Mouse (Mus musculus) adrenal gland, postnatal 10 days (tissue): Measurements from ENCODE around the gene Glce. TPM values are rescaled to one million over a fixed set of nuclear protein-coding genes. Genes with fewer than 3 reads are reported as not detected.

ENCODE experiments used
- DNase-seq: peaks from one replicate; pipeline ENCODE4 v3.0.0; 2021; ENCODE audit warnings: mixed read lengths
- total RNA-seq, 2 experiments: library from RNA; stranded (reverse); gene quantifications; 2 replicates each; pipeline ENCODE4 v1.2.3; 2021

Gene Glce
- total RNA-seq, 2 experiments from 2014 or later, result 23.2 to 25.1 TPM

- no peak for DNase-seq
These were observed 1.0 kb upstream of the Glce start for GRCm38 (mm10) chr9:62123496-62123895.

GRCm38 (mm10) chr9:62121551-62122447 is 656 bp downstream of the Glce start:
- peak; percentile 43 for DNase-seq

- DNase-seq, result no peak
These were observed 3.7 kb downstream of the Glce start for GRCm38 (mm10) chr9:62118754-62119153.

- no peak for DNase-seq
These were observed 6.6 kb downstream of the Glce start for GRCm38 (mm10) chr9:62115826-62116225.

- no peak for DNase-seq
These were observed 25.9 kb downstream of the Glce start for GRCm38 (mm10) chr9:62096603-62097002.

GRCm38 (mm10) chr9:62091604-62092003 is 30.9 kb downstream of the Glce start:
- peak; percentile 62 for DNase-seq

- no peak for DNase-seq
These were observed 36.9 kb downstream of the Glce start for GRCm38 (mm10) chr9:62085548-62085947.

- peak; percentile 8 for DNase-seq
These were observed 37.6 kb downstream of the Glce start for GRCm38 (mm10) chr9:62084896-62085295.

GRCm38 (mm10) chr9:62082986-62083385 is 39.5 kb downstream of the Glce start:
- no peak for DNase-seq

- no peak for DNase-seq
These were observed 40.9 kb downstream of the Glce start for GRCm38 (mm10) chr9:62081542-62081941.

GRCm38 (mm10) chr9:62080028-62080760 is 42.3 kb downstream of the Glce start:
- no peak for DNase-seq

GRCm38 (mm10) chr9:62062234-62062633 is 60.2 kb downstream of the Glce start:
- DNase-seq, result no peak

GRCm38 (mm10) chr9:62060431-62060830 is 62.0 kb downstream of the Glce start:
- DNase-seq, result no peak

GRCm38 (mm10) chr9:62059941-62060340 is 62.5 kb downstream of the Glce start:
- peak; percentile 27 for DNase-seq

GRCm38 (mm10) chr9:62057881-62058506 is 64.5 kb downstream of the Glce start:
- no peak for DNase-seq

- no peak for DNase-seq
These were observed 66.2 kb downstream of the Glce start for GRCm38 (mm10) chr9:62056206-62056605.

GRCm38 (mm10) chr9:62050801-62051200 is 71.7 kb downstream of the Glce start:
- DNase-seq, result peak; percentile 28

GRCm38 (mm10) chr9:62049166-62049565 is 73.3 kb downstream of the Glce start:
- DNase-seq, result peak; percentile 46

GRCm38 (mm10) chr9:62042167-62042566 is 80.3 kb downstream of the Glce start:
- no peak for DNase-seq

- DNase-seq, result peak; percentile 94
These were observed 82.3 kb downstream of the Glce start for GRCm38 (mm10) chr9:62040008-62040608.

GRCm38 (mm10) chr9:62035806-62036205 is 86.6 kb downstream of the Glce start:
- no peak for DNase-seq

- DNase-seq, result no peak
These were observed 90.2 kb downstream of the Glce start for GRCm38 (mm10) chr9:62032206-62032605.
